Mouse (Mus musculus) activated CD4-positive, CD25-positive, alpha-beta regulatory T cell, adult 4 months (primary cell): ENCODE data around the gene Esp4. TPM values are rescaled to one million over a fixed set of nuclear protein-coding genes. Genes with fewer than 3 reads are reported as not detected.
"Not testable (repeated sequence)": the region's sequence is repeated elsewhere in the genome, so short reads cannot be mapped to it uniquely, and the experiment has no call there.

Source experiments
- ATAC-seq: one replicate; pipeline ENCODE4 v1.8.0; 2017
- polyA plus RNA-seq, 2 experiments: library from polyadenylated mRNA; unstranded; fragments of 100-300 nt; shearing (Covaris generic); gene quantifications; one replicate each; pipeline ENCODE4 v1.2.1; 2017

Gene Esp4
- not detected for polyA plus RNA-seq

- ATAC-seq: no peak
Measured at GRCm38 (mm10) chr17:40598294-40598693, at the start of gene Esp4. Gene Esp4 (plus strand): TSS chr17:40598594.

DNA sequence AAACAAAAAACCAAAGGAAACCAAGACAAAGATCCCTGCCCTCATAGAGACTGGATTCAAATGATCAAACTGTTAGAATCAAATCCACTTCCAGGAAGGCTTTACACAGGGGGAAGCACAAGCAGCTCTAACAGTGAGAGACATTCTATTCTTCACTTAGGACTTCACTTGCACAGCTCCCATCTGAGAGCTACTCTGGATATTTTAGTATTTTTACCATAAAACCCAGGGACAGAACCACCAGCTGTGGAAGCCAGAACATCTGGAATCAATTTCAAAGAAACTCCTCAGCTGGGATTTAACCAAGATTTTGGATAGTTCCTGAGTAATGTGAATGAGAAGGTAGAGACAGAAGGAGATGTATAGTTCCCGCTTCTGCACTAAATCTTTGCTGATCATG lies 44.9 kb upstream of the Esp4 start:
- ATAC-seq: no peak

- ATAC-seq: no peak
Measured at GRCm38 (mm10) chr17:40561207-40561606, 37.2 kb upstream of the Esp4 start, which contains the start of gene Esp6. Gene Esp6 (plus strand): TSS chr17:40561507.

DNA sequence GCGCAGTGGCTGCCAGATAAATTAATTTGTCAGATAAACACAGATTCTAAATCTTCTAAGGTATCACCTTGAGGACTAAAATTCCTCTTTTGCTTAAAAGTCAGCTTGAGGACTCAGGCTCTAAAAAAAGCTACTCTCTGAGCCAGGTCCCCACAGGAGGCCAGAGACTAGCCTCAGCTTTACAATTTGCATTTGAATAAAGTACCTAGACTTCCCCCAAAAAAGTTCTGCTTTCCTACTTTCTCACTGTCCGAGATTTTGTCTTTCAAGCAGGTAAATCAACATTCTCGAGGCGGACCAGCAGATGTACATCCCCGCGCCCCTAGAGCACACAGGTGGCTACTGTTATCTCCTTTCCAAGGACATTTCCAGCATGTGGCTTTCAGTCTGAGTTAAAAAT lies 14.5 kb upstream of the Esp4 start:
- not testable (repeated sequence) for ATAC-seq

GRCm38 (mm10) chr17:40591297-40591696 lies 7.1 kb upstream of the Esp4 start:
- ATAC-seq: no peak

- ATAC-seq: not testable (repeated sequence)
Measured at GRCm38 (mm10) chr17:40631775-40632174, 33.4 kb downstream of the Esp4 start, which contains the start of gene Esp3. Gene Esp3 (plus strand): TSS chr17:40632075.

Other genes starting within 250 kb of the Esp4 start
- not detected for gene Esp8, start 78.6 kb upstream of the Esp4 start, polyA plus RNA-seq
- gene Esp6, start 37.1 kb upstream of the Esp4 start, polyA plus RNA-seq: not detected
- gene Esp3, start 33.5 kb downstream of the Esp4 start, polyA plus RNA-seq: not detected
- not detected for gene Esp1, start 128.5 kb downstream of the Esp4 start, polyA plus RNA-seq
- not detected for gene Crisp2, start 208.4 kb downstream of the Esp4 start, polyA plus RNA-seq
- 1 to 10 TPM in 1 of 2 experiments, under 1 TPM in 1; 0.28 to 2.0 TPM for gene Rhag, start 212.5 kb downstream of the Esp4 start, polyA plus RNA-seq